7 mouse cellular contexts compared by ENCODE assay signal in genomic region chr13:52928392-52928791, GRCm38 (mm10). TPM values are rescaled to one million over a fixed set of nuclear protein-coding genes. Genes with fewer than 3 reads are reported as not detected.
DNase-seq lines count a peak whose midpoint lies in the region; ATAC-seq and TF ChIP-seq lines count a peak whose summit lies in the region.

No protein-coding gene starts in this region.

- peak overlapping the region; percentile 13 for H3K4me3 ChIP-seq in lung, adult 2 months (replicated peaks; ENCODE audit: extremely low read depth, low read depth, low read length)
- peak overlapping the region; percentile 89 for H3K4me3 ChIP-seq in embryonic facial prominence, embryonic 10.5 days
- peak overlapping the region; percentile 86 for H3K4me3 ChIP-seq in hindbrain, embryonic 15.5 days
- peak overlapping the region; percentile 77 for H3K4me3 ChIP-seq in midbrain, embryonic 15.5 days

- H3K36me3 ChIP-seq in embryonic facial prominence, embryonic 10.5 days (replicated peaks): no peaks in the 10 kb centered on the region
- no peaks in the 10 kb centered on the region for H3K36me3 ChIP-seq in hindbrain, embryonic 15.5 days
- H3K36me3 ChIP-seq in midbrain, embryonic 15.5 days (replicated peaks): no peaks in the 10 kb centered on the region

- H3K27me3 ChIP-seq in embryonic facial prominence, embryonic 10.5 days (replicated peaks; ENCODE audit: low read depth, poor library complexity, severe bottlenecking): 0 out of 2 replicates have a peak, but pooled peaks cover 5% of the 10 kb centered on the region
- H3K27me3 ChIP-seq in hindbrain, embryonic 15.5 days: no peaks in the 10 kb centered on the region
- no peaks in the 10 kb centered on the region for H3K27me3 ChIP-seq in midbrain, embryonic 15.5 days (replicated peaks)

- no peak for ATAC-seq in hindbrain, embryonic 15.5 days (ENCODE audit: low FRiP score, low read depth)
- no peak for ATAC-seq in midbrain, embryonic 15.5 days (replicated peaks)

- H3K4me1 ChIP-seq in lung, adult 2 months (ENCODE audit: control insufficient read depth, insufficient read depth, low read length): peaks cover 8% of the 10 kb centered on the region
- H3K4me1 ChIP-seq in embryonic facial prominence, embryonic 10.5 days: peaks cover 29% of the 10 kb centered on the region
- H3K4me1 ChIP-seq in hindbrain, embryonic 15.5 days (replicated peaks): peaks cover 23% of the 10 kb centered on the region
- H3K4me1 ChIP-seq in midbrain, embryonic 15.5 days: peaks cover 24% of the 10 kb centered on the region

- H3K9ac ChIP-seq in hindbrain, embryonic 15.5 days: no peak overlapping the region
- peak overlapping the region; percentile 74 for H3K9ac ChIP-seq in midbrain, embryonic 15.5 days

- WGBS in lung, adult 2 months: 51% methylated on average over 9 of the region's 9 CpGs
- 73% methylated on average over 9 of the region's 9 CpGs for WGBS in embryonic facial prominence, embryonic 10.5 days
- WGBS in hindbrain, embryonic 15.5 days: 65% methylated on average over 9 of the region's 9 CpGs
- 65% methylated on average over 9 of the region's 9 CpGs for WGBS in midbrain, embryonic 15.5 days

- TF ChIP-seq POLR2A in lung, adult 2 months (IDR thresholded peaks at IDR 0.05; ENCODE audit: borderline replicate concordance, extremely low read depth, low read depth, low read length): no peak

- no peaks in the 10 kb centered on the region for H3K9me3 ChIP-seq in embryonic facial prominence, embryonic 10.5 days
- no peaks in the 10 kb centered on the region for H3K9me3 ChIP-seq in hindbrain, embryonic 15.5 days
- no peaks in the 10 kb centered on the region for H3K9me3 ChIP-seq in midbrain, embryonic 15.5 days

- no peak overlapping the region for H3K27ac ChIP-seq in embryonic facial prominence, embryonic 10.5 days (replicated peaks)
- no peak overlapping the region for H3K27ac ChIP-seq in hindbrain, embryonic 15.5 days (replicated peaks)
- H3K27ac ChIP-seq in midbrain, embryonic 15.5 days: peak overlapping the region; percentile 88; the same call in 1 of the 2 replicates

- no peak for DNase-seq in lung, adult 2 months
- no peak for DNase-seq in lung, adult 18-20 months
- no peak for DNase-seq in embryonic facial prominence, embryonic 10.5 days (ENCODE audit: low spot score)
- no peak for DNase-seq in adrenal gland, adult 18-20 months (ENCODE audit: low spot score in 2 of 2)
- no peak for DNase-seq in ovary, postnatal 14 days (ENCODE audit: low spot score)

- H3K4me2 ChIP-seq in hindbrain, embryonic 15.5 days: peak overlapping the region; percentile 67
- H3K4me2 ChIP-seq in midbrain, embryonic 15.5 days: peak overlapping the region; percentile 61

- TF ChIP-seq CTCF in lung, adult 2 months (IDR thresholded peaks at IDR 0.05; ENCODE audit: insufficient read depth, low read length): no peak

RNA-seq across cellular contexts. Expression of gene Auh, which starts 1.1 kb away (rescaled TPM):
- 17.7 and 24.9 TPM in 2 replicates for polyA plus RNA-seq in lung, adult 2 months (2012; rRNA removed)
- 30.7 and 32.9 TPM in 2 replicates for polyA plus RNA-seq in embryonic facial prominence, embryonic 10.5 days (2016; fragmentation: Nextera tagmentation; extraction: Ambion mirVana)
- 60.1 and 67.5 TPM in 2 replicates for polyA plus RNA-seq in hindbrain, embryonic 15.5 days (2015; fragmentation: Nextera tagmentation; extraction: Ambion mirVana)
- 59.2 and 61.5 TPM in 2 replicates for polyA plus RNA-seq in midbrain, embryonic 15.5 days (2015; fragmentation: Nextera tagmentation; extraction: Ambion mirVana)
- total RNA-seq in adrenal gland, adult 18-20 months (2021): 100 to 1,000 TPM; 126 to 138 TPM

RNA-seq across cellular contexts. Expression of gene Nfil3, which starts 52.5 kb away (rescaled TPM):
- 2.6 and 4.5 TPM in 2 replicates for polyA plus RNA-seq in lung, adult 2 months (2012; rRNA removed)
- 22.8 and 24.5 TPM in 2 replicates for polyA plus RNA-seq in embryonic facial prominence, embryonic 10.5 days (2016; fragmentation: Nextera tagmentation; extraction: Ambion mirVana)
- polyA plus RNA-seq in hindbrain, embryonic 15.5 days (2015; fragmentation: Nextera tagmentation; extraction: Ambion mirVana): 43.6 and 48.0 TPM in 2 replicates
- polyA plus RNA-seq in midbrain, embryonic 15.5 days (2015; fragmentation: Nextera tagmentation; extraction: Ambion mirVana): 41.9 and 48.4 TPM in 2 replicates
- total RNA-seq in adrenal gland, adult 18-20 months (2021): 10 to 100 TPM; 54.5 to 54.7 TPM

Comparison
In these comparisons a context has a peak if more than half of its experiments do, and no peak if none do; other contexts are left out.
1. H3K4me3 ChIP-seq: peak in every context shown above with its lines; median percentile 89 in embryonic facial prominence, embryonic 10.5 days; 86 in hindbrain, embryonic 15.5 days; 77 in midbrain, embryonic 15.5 days; 13 in lung, adult 2 months.